Mouse (Mus musculus) erythroblast, embryonic 14.5 days (primary cell): Measurements from ENCODE around the gene Mafg.

Experiments
- GATA1 ChIP-seq: IDR thresholded peaks from 2 replicates; pipeline ENCODE4 v1.6.1; 2012; ENCODE audit warnings: low read length, inconsistent platforms, mixed read lengths
- TAL1 ChIP-seq: IDR thresholded peaks from 3 replicates; pipeline ENCODE4 v1.6.1; 2012; ENCODE audit warnings: low read length, inconsistent platforms, mixed read lengths

DNA sequence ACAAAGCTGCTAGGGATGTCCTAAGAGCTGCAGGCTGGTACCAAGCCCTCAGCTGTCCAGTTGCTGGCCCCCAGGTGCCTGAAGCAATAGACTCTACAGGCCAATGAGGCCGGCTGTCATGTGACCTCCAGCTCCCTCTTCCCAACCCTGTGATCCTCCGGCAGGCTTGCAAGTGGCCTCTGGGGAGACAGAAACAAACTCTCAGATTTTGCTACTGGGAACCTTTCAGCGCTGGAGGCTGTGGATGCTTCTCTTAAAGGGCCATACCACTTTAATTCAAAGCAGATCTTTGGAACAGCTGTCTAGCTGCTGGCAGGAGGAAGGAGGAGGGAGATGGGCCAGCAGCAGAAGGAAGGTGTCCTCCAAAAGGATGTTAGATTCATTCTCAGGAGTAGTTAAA, 33.2 kb upstream of the Mafg start:
- TF ChIP-seq TAL1 = no peak
- TF ChIP-seq GATA1 = no peak
